Mouse (Mus musculus) megakaryocyte, embryonic 14.5 days (primary cell): ENCODE measurements around the gene Tcn2. TPM values are rescaled to one million over a fixed set of nuclear protein-coding genes. Genes with fewer than 3 reads are reported as not detected.

Source experiments
- H3K27me3 ChIP-seq: replicated peaks from 2 replicates; pipeline ENCODE3; 2012; ENCODE audit warnings: inconsistent platforms
- H3K36me3 ChIP-seq: replicated peaks from 2 replicates; pipeline ENCODE3; 2012; ENCODE audit warnings: low read length, inconsistent platforms, mixed read lengths
- H3K4me1 ChIP-seq: 2 replicates; pipeline ENCODE4 v1.6.1; 2012; ENCODE audit warnings: inconsistent platforms
- H3K4me3 ChIP-seq: replicated peaks from 2 replicates; pipeline ENCODE3; 2012; ENCODE audit warnings: moderate library complexity, mild to moderate bottlenecking, inconsistent platforms
- H3K9me3 ChIP-seq: 2 replicates; pipeline ENCODE4 v1.6.1; 2012; ENCODE audit warnings: inconsistent platforms
- FLI1 ChIP-seq: IDR thresholded peaks from 2 replicates; pipeline ENCODE4 v1.6.1; 2012; ENCODE audit warnings: low read length, inconsistent platforms, mixed read lengths
- GATA1 ChIP-seq: IDR thresholded peaks from 3 replicates; pipeline ENCODE4 v1.6.1; 2012; ENCODE audit warnings: mixed read lengths, low read length, inconsistent platforms, borderline replicate concordance
- polyA plus RNA-seq: library from polyadenylated mRNA; stranded (reverse); fragments of >175 nt; gene quantifications from 2 replicates; pipeline ENCODE4 v1.2.3, GENCODE M21; 2012; ENCODE audit warnings: low replicate concordance; ENCODE audit not compliant: insufficient read depth

Tcn2 gene
- polyA plus RNA-seq = 2.7 and 9.7 TPM in 2 replicates

GRCm38 (mm10) chr11:3931511-3932211 is at the start of gene Tcn2:
Gene Tcn2 (minus strand): TSS chr11:3932159.
- Histone ChIP-seq H3K36me3 (peaks cover 4% of the 10 kb centered on the region), H3K4me1 (peaks cover 26% of the 10 kb centered on the region), H3K27me3 (peaks cover 34% of the 10 kb centered on the region), H3K9me3 (no peaks in the 10 kb centered on the region), H3K4me3 (peak within 1 kb of the TSS; percentile 93)
- TF ChIP-seq FLI1 = no peak
- no peak for TF ChIP-seq GATA1

- Histone ChIP-seq H3K36me3 (peaks cover 59% of the 10 kb centered on the region), H3K9me3 (no peaks in the 10 kb centered on the region), H3K27me3 (peaks cover 42% of the 10 kb centered on the region), H3K4me1 (peaks cover 15% of the 10 kb centered on the region), H3K4me3 (no peak overlapping the region)
- TF ChIP-seq GATA1 = no peak
- TF ChIP-seq FLI1 = no peak
These were observed 49.6 kb upstream of the Tcn2 start for GRCm38 (mm10) chr11:3981536-3981935.

- Histone ChIP-seq H3K4me1 (peaks cover 16% of the 10 kb centered on the region), H3K9me3 (no peaks in the 10 kb centered on the region), H3K4me3 (no peak overlapping the region), H3K27me3 (peaks cover 13% of the 10 kb centered on the region), H3K36me3 (peaks cover 90% of the 10 kb centered on the region)
- no peak for TF ChIP-seq GATA1
- TF ChIP-seq FLI1 = no peak
These were observed 46.5 kb upstream of the Tcn2 start for GRCm38 (mm10) chr11:3978421-3978820.

GRCm38 (mm10) chr11:3976678-3977077 is 44.7 kb upstream of the Tcn2 start, which contains the start of gene 4930556J24Rik:
Gene 4930556J24Rik (minus strand): TSS chr11:3976778.
- peaks cover 96% of the 10 kb centered on the region for H3K36me3 ChIP-seq
- TF ChIP-seq GATA1 (no peak), FLI1 (no peak)

GRCm38 (mm10) chr11:3974311-3974710 is 42.4 kb upstream of the Tcn2 start:
- no peak overlapping the region for H3K4me3 ChIP-seq
- H3K27me3 ChIP-seq = no peaks in the 10 kb centered on the region
- no peaks in the 10 kb centered on the region for H3K9me3 ChIP-seq
- TF ChIP-seq GATA1 (no peak), FLI1 (no peak)
- peaks cover 57% of the 10 kb centered on the region for H3K4me1 ChIP-seq
- peaks cover 100% of the 10 kb centered on the region for H3K36me3 ChIP-seq

More at GRCm38 (mm10) chr11:3976678-3977077, 44.7 kb upstream of the Tcn2 start, which contains the start of gene 4930556J24Rik:
- Histone ChIP-seq H3K27me3 (no peaks in the 10 kb centered on the region), H3K9me3 (no peaks in the 10 kb centered on the region), H3K4me1 (peaks cover 33% of the 10 kb centered on the region), H3K4me3 (no peak within 1 kb of the TSS)

GRCm38 (mm10) chr11:3973081-3973480 is 41.1 kb upstream of the Tcn2 start:
- Histone ChIP-seq H3K4me3 (no peak overlapping the region), H3K36me3 (peaks cover 98% of the 10 kb centered on the region), H3K27me3 (no peaks in the 10 kb centered on the region), H3K9me3 (no peaks in the 10 kb centered on the region), H3K4me1 (peaks cover 67% of the 10 kb centered on the region)
- no peak for TF ChIP-seq GATA1
- TF ChIP-seq FLI1 = no peak

GRCm38 (mm10) chr11:3970361-3970760 is 38.4 kb upstream of the Tcn2 start:
- TF ChIP-seq FLI1 (no peak), GATA1 (no peak)
- peak overlapping the region; percentile 12 for H3K4me3 ChIP-seq
- H3K9me3 ChIP-seq = no peaks in the 10 kb centered on the region
- peaks cover 90% of the 10 kb centered on the region for H3K36me3 ChIP-seq
- peaks cover 89% of the 10 kb centered on the region for H3K4me1 ChIP-seq
- H3K27me3 ChIP-seq = no peaks in the 10 kb centered on the region

- no peak for TF ChIP-seq GATA1
- TF ChIP-seq FLI1 = no peak
- peaks cover 85% of the 10 kb centered on the region for H3K36me3 ChIP-seq
- H3K9me3 ChIP-seq = no peaks in the 10 kb centered on the region
- no peaks in the 10 kb centered on the region for H3K27me3 ChIP-seq
- no peak overlapping the region for H3K4me3 ChIP-seq
- peaks cover 89% of the 10 kb centered on the region for H3K4me1 ChIP-seq
These were observed 37.9 kb upstream of the Tcn2 start for GRCm38 (mm10) chr11:3969837-3970236.

- TF ChIP-seq FLI1 = no peak
- no peak for TF ChIP-seq GATA1
- H3K4me1 ChIP-seq = peaks cover 71% of the 10 kb centered on the region
- H3K9me3 ChIP-seq = no peaks in the 10 kb centered on the region
- H3K4me3 ChIP-seq = peak overlapping the region; percentile 93
- H3K36me3 ChIP-seq = peaks cover 32% of the 10 kb centered on the region
- H3K27me3 ChIP-seq = peaks cover 3% of the 10 kb centered on the region
These were observed 32.6 kb upstream of the Tcn2 start for GRCm38 (mm10) chr11:3964416-3965172.
